Mouse (Mus musculus) heart, embryonic 16.5 days (tissue): Measurements from ENCODE around the gene Paf1. TPM values are rescaled to one million over a fixed set of nuclear protein-coding genes. Genes with fewer than 3 reads are reported as not detected.

Experiments used
- ATAC-seq: fragments of 200-750 bp; cut with Nextera tagmentation; replicated peaks from 2 replicates; pipeline ENCODE4 v1.8.0; 2017; ENCODE audit warnings: moderate number of reproducible peaks; ENCODE audit not compliant: insufficient read depth, low FRiP score; ENCODE audit errors: extremely low read depth
- H3K27ac ChIP-seq: fragments of 300-500 bp; sonication (generic); 2 replicates; pipeline ENCODE4 v1.5.1; 2014; ENCODE audit warnings: mild to moderate bottlenecking, low read length, control low read depth, moderate library complexity
- H3K27me3 ChIP-seq: fragments of 300-500 bp; sonication (generic); 2 replicates; pipeline ENCODE4 v1.6.1; 2014; ENCODE audit warnings: low read length, mixed read lengths; ENCODE audit not compliant: control insufficient read depth, insufficient read depth
- H3K36me3 ChIP-seq: fragments of 300-500 bp; sonication (generic); 2 replicates; pipeline ENCODE4 v1.6.1; 2014; ENCODE audit not compliant: control insufficient read depth, insufficient read depth
- H3K4me1 ChIP-seq: fragments of 300-500 bp; sonication (generic); 2 replicates; pipeline ENCODE4 v1.6.1; 2014; ENCODE audit warnings: low read length, mixed read lengths; ENCODE audit not compliant: control insufficient read depth, insufficient read depth
- H3K4me2 ChIP-seq: fragments of 300-500 bp; sonication (generic); 2 replicates; pipeline ENCODE4 v1.6.1; 2014; ENCODE audit warnings: low read depth, mild to moderate bottlenecking, control low read depth, low read length
- H3K4me3 ChIP-seq: fragments of 300-500 bp; sonication (generic); 2 replicates; pipeline ENCODE4 v1.5.1; 2014; ENCODE audit warnings: mild to moderate bottlenecking, control low read depth, low read length
- H3K9ac ChIP-seq: fragments of 300-500 bp; sonication (generic); 2 replicates; pipeline ENCODE4 v1.6.1; 2014; ENCODE audit warnings: low read length, control low read depth
- H3K9me3 ChIP-seq: fragments of 300-500 bp; sonication (generic); replicated peaks from 2 replicates; pipeline ENCODE4 v1.6.1; 2016; ENCODE audit warnings: low read length; ENCODE audit not compliant: control insufficient read depth
- WGBS: fragments of 180-500 bp; shearing (Covaris S2); extraction: QIAGEN DNeasy Blood & Tissue Kit; methylation state at CpG from one replicate; pipeline ENCODE4 v1.1.7; 2014; 5-methylcytosine and 5-hydroxymethylcytosine counted together
- polyA plus RNA-seq: library from polyadenylated mRNA; unstranded; fragments of >200 nt; fragmentation: Nextera tagmentation; extraction: Ambion mirVana; gene quantifications from 2 replicates; pipeline ENCODE4 v1.2.1, GENCODE M21; 2015

Gene Paf1
- polyA plus RNA-seq, 1 experiment from 2014 or later: 78.9 TPM

GRCm38 (mm10) chr7:28374647-28375046, 18.1 kb upstream of the Paf1 start:
- Histone ChIP-seq H3K4me1 (peaks cover 44% of the 10 kb centered on the region), H3K27me3 (no peaks in the 10 kb centered on the region), H3K9ac (no peak overlapping the region; the same call in 1 of the 2 replicates), H3K4me2 (peak overlapping the region; percentile 93; the same call in 1 of the 2 replicates), H3K36me3 (0 out of 2 replicates have a peak, but pooled peaks cover 6% of the 10 kb centered on the region), H3K27ac (peak overlapping the region; percentile 100), H3K4me3 (peak overlapping the region; percentile 81; the same call in 1 of the 2 replicates), H3K9me3 (no peaks in the 10 kb centered on the region)
- WGBS: 77% methylated on average over 9 of the region's 10 CpGs
- no peak for ATAC-seq

- under 1% methylated on average over 35 of the region's 36 CpGs for WGBS
- peak; percentile 52 for ATAC-seq
- H3K27ac ChIP-seq: peak overlapping the region; percentile 100
- H3K9me3 ChIP-seq: no peaks in the 10 kb centered on the region
- H3K4me1 ChIP-seq: peaks cover 45% of the 10 kb centered on the region
- peak overlapping the region; percentile 81 for H3K4me3 ChIP-seq
- 0 out of 2 replicates have a peak, but pooled peaks cover 3% of the 10 kb centered on the region for H3K36me3 ChIP-seq
- peak overlapping the region; percentile 93 for H3K4me2 ChIP-seq
- H3K27me3 ChIP-seq: no peaks in the 10 kb centered on the region
- H3K9ac ChIP-seq: peak overlapping the region; percentile 92
Measured at GRCm38 (mm10) chr7:28375176-28375921, 17.4 kb upstream of the Paf1 start.

- no peak for ATAC-seq
- no peaks in the 10 kb centered on the region for H3K27me3 ChIP-seq
- H3K4me2 ChIP-seq: peak overlapping the region; percentile 93
- peak overlapping the region; percentile 92 for H3K9ac ChIP-seq
- peak overlapping the region; percentile 100 for H3K27ac ChIP-seq
- no peaks in the 10 kb centered on the region for H3K9me3 ChIP-seq
- peaks cover 45% of the 10 kb centered on the region for H3K4me1 ChIP-seq
- H3K36me3 ChIP-seq: 0 out of 2 replicates have a peak, but pooled peaks cover 3% of the 10 kb centered on the region
- peak overlapping the region; percentile 81 for H3K4me3 ChIP-seq
- WGBS: 6% methylated on average over 30 of the region's 30 CpGs
Measured at GRCm38 (mm10) chr7:28376011-28376771, 16.6 kb upstream of the Paf1 start.

DNA sequence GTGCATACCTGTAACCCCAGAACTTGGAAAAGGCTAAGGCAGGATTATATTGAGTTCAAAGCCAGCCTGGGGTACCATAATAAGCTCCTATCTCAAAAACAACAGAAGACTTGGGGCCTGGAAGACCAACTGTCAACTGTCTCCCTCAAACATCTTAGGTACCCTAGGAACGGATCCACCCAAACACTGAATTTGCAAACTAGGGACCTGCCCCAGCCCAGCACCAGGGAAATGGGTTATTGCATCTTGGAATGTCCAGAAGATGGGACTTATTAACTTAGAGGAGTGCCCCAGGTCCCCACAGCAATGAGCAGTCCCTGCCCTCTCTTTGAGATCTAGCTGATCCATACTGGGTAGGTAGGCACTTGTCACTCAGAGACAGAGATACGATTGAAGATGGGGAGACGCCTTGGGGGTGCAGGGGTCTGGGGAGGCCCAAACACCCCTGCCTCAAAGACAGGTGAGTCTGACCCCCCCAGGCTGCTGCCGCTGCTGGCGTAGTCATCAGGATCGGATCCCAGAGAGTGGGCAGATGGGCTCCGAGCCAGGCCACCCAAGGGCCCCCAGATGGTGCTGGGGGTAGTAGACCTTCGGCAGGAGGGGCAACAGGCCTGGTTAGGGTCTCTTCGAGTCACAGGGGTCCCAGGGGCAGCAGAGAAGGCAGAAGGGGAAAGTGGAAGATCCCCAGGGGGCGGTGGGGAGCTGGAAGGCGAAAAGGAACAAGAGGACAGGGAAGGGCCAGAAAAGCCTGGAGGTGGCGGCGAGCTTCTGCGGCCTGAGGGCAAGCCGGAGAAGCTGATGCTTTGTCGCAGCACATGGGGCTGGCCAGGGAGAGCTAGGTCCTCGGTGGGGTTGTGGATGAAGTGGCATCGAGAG, 15.3 kb upstream of the Paf1 start:
- H3K9me3 ChIP-seq: no peaks in the 10 kb centered on the region
- peak overlapping the region; percentile 97 for H3K27ac ChIP-seq
- peak overlapping the region; percentile 81 for H3K4me3 ChIP-seq
- WGBS: 55% methylated on average over 18 of the region's 18 CpGs
- H3K4me2 ChIP-seq: peak overlapping the region; percentile 93
- no peak for ATAC-seq
- no peaks in the 10 kb centered on the region for H3K27me3 ChIP-seq
- H3K9ac ChIP-seq: peak overlapping the region; percentile 92
- H3K4me1 ChIP-seq: peaks cover 55% of the 10 kb centered on the region
- 0 out of 2 replicates have a peak, but pooled peaks cover 3% of the 10 kb centered on the region for H3K36me3 ChIP-seq

DNA sequence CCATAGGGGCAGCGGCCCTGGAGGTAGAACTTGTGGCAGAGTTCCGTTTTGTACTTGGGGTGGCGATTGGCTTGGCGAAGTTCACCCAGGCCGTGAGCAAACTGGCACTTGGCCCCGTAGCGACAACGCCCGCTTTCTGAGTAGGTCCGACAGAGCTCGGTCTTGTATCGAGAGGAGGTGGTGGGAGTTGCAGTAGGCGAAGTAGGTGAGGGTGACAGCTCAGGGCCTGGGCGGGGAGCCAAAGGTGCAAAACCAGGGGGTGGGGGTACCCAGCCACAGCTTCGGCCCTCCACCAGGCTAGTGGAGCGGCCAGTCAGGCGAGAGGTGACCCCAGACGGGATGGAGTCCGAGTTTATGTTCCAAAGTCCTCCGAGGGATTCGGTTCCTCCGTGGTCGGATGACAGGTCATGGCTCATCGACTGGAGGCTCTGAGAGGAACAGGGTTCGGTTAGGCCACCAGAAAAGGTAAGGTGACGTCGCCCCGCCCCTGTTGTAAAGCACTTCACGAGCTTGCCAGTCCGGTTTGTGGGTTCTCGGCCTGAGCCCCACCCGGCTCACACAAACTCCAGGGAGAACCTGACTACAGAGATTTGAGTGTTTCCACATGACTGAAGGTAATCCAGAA, 14.6 kb upstream of the Paf1 start:
- ATAC-seq: no peak
- Histone ChIP-seq H3K4me1 (peaks cover 62% of the 10 kb centered on the region), H3K9ac (peak overlapping the region; percentile 92), H3K36me3 (0 out of 2 replicates have a peak, but pooled peaks cover 3% of the 10 kb centered on the region), H3K4me2 (peak overlapping the region; percentile 93), H3K27ac (peak overlapping the region; percentile 97), H3K4me3 (peak overlapping the region; percentile 81), H3K27me3 (no peaks in the 10 kb centered on the region), H3K9me3 (no peaks in the 10 kb centered on the region)
- 19% methylated on average over 32 of the region's 32 CpGs for WGBS

DNA sequence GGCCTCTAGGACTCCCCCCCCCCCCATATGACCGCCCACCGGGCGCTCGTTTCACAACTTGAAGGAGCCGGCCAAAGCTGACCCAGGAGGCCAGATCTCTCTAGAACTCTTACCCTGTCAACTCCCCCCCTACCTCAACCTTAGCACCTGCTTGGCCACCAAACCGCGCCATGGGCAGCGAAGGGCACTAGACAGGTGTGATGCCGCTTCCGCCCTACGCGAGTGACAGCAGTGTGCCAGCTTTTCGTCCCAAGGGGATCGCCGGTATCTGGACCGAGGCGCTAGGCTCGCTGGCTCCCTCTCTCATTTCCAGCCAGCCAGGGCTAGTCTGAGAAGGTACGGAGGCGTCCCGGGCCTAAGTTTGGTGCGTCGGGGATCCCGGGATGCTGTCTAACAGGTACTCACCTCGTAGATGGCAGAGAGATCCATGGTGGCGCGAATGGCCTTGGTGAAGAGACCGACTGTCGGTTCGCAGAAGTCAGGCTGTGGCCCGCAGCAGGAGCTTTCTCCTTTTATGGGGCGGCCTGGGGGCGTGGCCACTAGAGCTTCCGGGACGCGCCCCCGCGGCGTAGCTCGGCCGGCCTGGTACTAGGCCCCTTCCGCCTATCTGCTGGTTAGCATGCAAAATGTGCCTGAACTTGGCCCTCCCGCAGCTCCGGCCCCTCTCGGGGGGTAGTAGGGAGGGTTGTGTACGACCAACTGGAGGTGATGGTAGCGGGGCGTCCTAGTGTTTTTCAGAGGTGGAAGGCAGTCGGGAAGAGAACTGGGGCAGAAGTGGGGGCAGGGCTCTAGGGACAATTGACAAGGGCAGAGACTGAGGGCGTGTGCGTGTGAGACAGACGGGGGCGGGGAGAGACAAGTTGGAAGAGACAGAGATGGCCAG, 13.7 kb upstream of the Paf1 start:
- H3K4me1 ChIP-seq: peaks cover 68% of the 10 kb centered on the region
- ATAC-seq: peak; percentile 50
- H3K27ac ChIP-seq: peak overlapping the region; percentile 97

DNA sequence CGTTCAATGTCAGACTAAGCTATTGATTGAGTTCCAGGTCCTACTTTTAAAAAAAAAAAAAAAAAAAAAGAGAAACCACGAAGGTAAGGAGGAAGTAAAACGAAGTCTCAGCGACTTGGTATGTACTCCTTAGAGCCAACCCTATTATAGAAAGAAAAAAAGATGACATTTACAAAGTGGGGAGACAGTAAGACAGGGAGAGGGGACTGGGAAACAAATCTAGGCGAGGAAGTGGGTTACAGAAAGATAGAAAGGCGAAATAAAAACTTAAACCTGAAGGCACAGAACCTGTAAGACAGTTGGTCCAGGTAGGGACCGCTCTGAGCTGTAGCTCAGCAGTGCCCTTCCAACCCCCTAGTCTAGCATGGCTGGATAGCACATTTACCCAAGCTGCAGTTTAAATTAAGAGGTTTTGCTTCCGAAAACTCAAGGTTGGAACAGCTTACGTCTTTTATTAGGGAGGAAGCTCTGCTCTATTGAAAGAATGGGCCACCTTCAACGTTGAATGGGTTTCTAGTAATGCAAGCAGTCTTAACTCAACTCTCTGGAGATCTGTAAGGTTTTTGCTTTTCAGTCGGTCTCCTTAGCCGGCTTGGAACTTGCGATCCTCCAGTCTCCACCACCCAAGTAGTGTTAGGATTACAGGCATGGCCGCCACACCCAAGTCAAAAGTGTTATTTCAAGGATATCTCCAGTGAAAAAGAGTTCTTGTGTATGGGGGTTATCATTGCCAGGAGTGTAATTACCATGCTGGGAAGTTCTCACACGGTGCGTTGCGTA, 12.3 kb upstream of the Paf1 start, which contains the start of gene Zfp36:
Gene Zfp36, minus strand, starts transcription at position 17 of the 780 bp plus-strand sequence.
- peak within 1 kb of the TSS; percentile 81 for H3K4me3 ChIP-seq
- H3K4me2 ChIP-seq: peak within 1 kb of the TSS; percentile 93
- no peak for ATAC-seq
- H3K9me3 ChIP-seq: no peaks in the 10 kb centered on the region
- no peaks in the 10 kb centered on the region for H3K27me3 ChIP-seq
- 0 out of 2 replicates have a peak, but pooled peaks cover 4% of the 10 kb centered on the region for H3K36me3 ChIP-seq
- H3K4me1 ChIP-seq: peaks cover 63% of the 10 kb centered on the region
- peak within 1 kb of the TSS; percentile 97 for H3K27ac ChIP-seq
- H3K9ac ChIP-seq: peak within 1 kb of the TSS; percentile 92
- 44% methylated on average over 17 of the region's 17 CpGs for WGBS

More for the DNA sequence above, 13.7 kb upstream of the Paf1 start:
- peak overlapping the region; percentile 93 for H3K4me2 ChIP-seq
- peak overlapping the region; percentile 92 for H3K9ac ChIP-seq
- H3K9me3 ChIP-seq: no peaks in the 10 kb centered on the region
- H3K36me3 ChIP-seq: 0 out of 2 replicates have a peak, but pooled peaks cover 3% of the 10 kb centered on the region
- H3K27me3 ChIP-seq: no peaks in the 10 kb centered on the region
- WGBS: under 1% methylated on average over 53 of the region's 53 CpGs
- peak overlapping the region; percentile 81 for H3K4me3 ChIP-seq
